Mouse (Mus musculus): Measurements from ENCODE around the gene 1700037H04Rik. TPM values are rescaled to one million over a fixed set of nuclear protein-coding genes. Genes with fewer than 3 reads are reported as not detected.

Gene 1700037H04Rik
- polyA plus RNA-seq, 1 experiment from 2014 or later = 86.3 TPM

- DNase-seq (ENCODE audit: low read depth, low spot score) (no peak), ATAC-seq (no peak)
- CTCF ChIA-PET = no interaction called here
- in situ Hi-C loops (cut with MboI; ENCODE audit: low pct_unique_long_range_greater_than_20kb) = no loop called here
- peaks cover 8% of the 10 kb centered on the region for H3K27me3 ChIP-seq
- POLR2A ChIA-PET = no interaction called here
- no peak for TF ChIP-seq CTCF (IDR thresholded peaks at IDR 0.05)
Measured at GRCm38 (mm10) chr2:131104021-131104420, 55.9 kb downstream of the 1700037H04Rik start.

GRCm38 (mm10) chr2:131101530-131101929 lies 58.4 kb downstream of the 1700037H04Rik start:
- no peak for ATAC-seq
- POLR2A ChIA-PET = interaction anchor here (0.6 kb wide), 1 partner anchor 133 kb away, joined by 3 read pairs; no protein-coding TSS in a partner anchor
- in situ Hi-C loops (cut with MboI; ENCODE audit: low pct_unique_long_range_greater_than_20kb) = no loop called here
- no peak for DNase-seq (ENCODE audit: low read depth, low spot score)
- no peak for TF ChIP-seq CTCF (IDR thresholded peaks at IDR 0.05)
- H3K27me3 ChIP-seq = peaks cover 3% of the 10 kb centered on the region
- CTCF ChIA-PET = no interaction called here

- DNase-seq (ENCODE audit: low read depth, low spot score) = no peak
- in situ Hi-C loops (cut with MboI; ENCODE audit: low pct_unique_long_range_greater_than_20kb) = loop anchor here (10.0 kb wide), 1 partner anchor 318 kb away; no protein-coding TSS in a partner anchor
- ChIA-PET POLR2A (interaction anchor here (0.7 to 1.1 kb wide), 3 partner anchors 22 to 63 kb away, joined by 4 to 8 read pairs (median 5); partner anchors contain the start of gene 1700037H04Rik), CTCF (interaction anchor here (1.2 to 1.7 kb wide), 2 partner anchors 41 to 123 kb away, joined by 3 to 6 read pairs; no protein-coding TSS in a partner anchor)
- H3K27me3 ChIP-seq = no peaks in the 10 kb centered on the region
- no peak for ATAC-seq
- TF ChIP-seq CTCF (IDR thresholded peaks at IDR 0.05) = no peak
Measured at GRCm38 (mm10) chr2:131097087-131097486, 62.8 kb downstream of the 1700037H04Rik start.

Other genes starting within 250 kb of the 1700037H04Rik start
- gene Gfra4, start 117.0 kb downstream of the 1700037H04Rik start, polyA plus RNA-seq (2021) = 4.6 TPM
- 0.63 TPM for gene Adam33, start 96.3 kb downstream of the 1700037H04Rik start, polyA plus RNA-seq (2021)
- gene Siglec1, start 73.3 kb downstream of the 1700037H04Rik start, polyA plus RNA-seq (2021) = 0.49 TPM
- gene Hspa12b, start 32.8 kb downstream of the 1700037H04Rik start, polyA plus RNA-seq (2021) = 1.4 TPM
- gene Gm11037, start 26.6 kb downstream of the 1700037H04Rik start, polyA plus RNA-seq (2021) = not detected
- 84.4 TPM for gene Cenpb, start 20.0 kb upstream of the 1700037H04Rik start, polyA plus RNA-seq (2021)
- gene Cdc25b, start 26.9 kb upstream of the 1700037H04Rik start, polyA plus RNA-seq (2021) = 23.5 TPM
- gene Spef1, start 27.2 kb upstream of the 1700037H04Rik start, polyA plus RNA-seq (2021) = 9.4 TPM
- 24.7 TPM for gene Ap5s1, start 47.0 kb upstream of the 1700037H04Rik start, polyA plus RNA-seq (2021)
- 54.5 TPM for gene Mavs, start 74.0 kb upstream of the 1700037H04Rik start, polyA plus RNA-seq (2021)
- 42.8 TPM for gene Pank2, start 102.4 kb upstream of the 1700037H04Rik start, polyA plus RNA-seq (2021)
- gene Rnf24, start 192.8 kb upstream of the 1700037H04Rik start, polyA plus RNA-seq (2021) = 11.5 TPM